Mouse (Mus musculus) kidney, adult 2 months (tissue): Measurements from ENCODE around the gene Btnl10.

Experiments used
- CTCF ChIP-seq: fragments of 200-500 bp; conservative IDR thresholded peaks from 2 replicates; pipeline ENCODE4 v1.5.1; 2011; ENCODE audit warnings: low read depth, mild to moderate bottlenecking, control low read depth, low read length, moderate library complexity, mixed read lengths; ENCODE audit not compliant: insufficient read depth, insufficient read length
- POLR2A ChIP-seq: fragments of 200-500 bp; IDR thresholded peaks from one replicate; pipeline ENCODE4 v1.6.1; 2011; ENCODE audit warnings: low read depth, low read length, control low read depth

GRCm38 (mm10) chr11:58894456-58894855 is 23.3 kb upstream of the Btnl10 start:
- TF ChIP-seq CTCF (no peak), POLR2A (no peak)
